Mouse (Mus musculus): ENCODE measurements at regions not wholly inside any gene's neighbourhood (a gene's known extent, or its start where the extent isn't known, plus 50 kb on each side); places are given as distances from the start of the nearest gene placed in this dataset. TPM values are rescaled to one million over a fixed set of nuclear protein-coding genes. Genes with fewer than 3 reads are reported as not detected.

GRCm38 (mm10) chr4:87329136-87329535 lies 98.9 kb upstream of the Slc24a2 start:
- Histone ChIP-seq H3K9ac (ENCODE audit: low read length) (no peak overlapping the region), H3K9me3 (ENCODE audit: control insufficient read depth, low read length) (no peaks in the 10 kb centered on the region), H3K4me2 (ENCODE audit: low read depth, low read length) (no peak overlapping the region), H3K27ac (ENCODE audit: low read length) (no peak overlapping the region), H3K4me3 (ENCODE audit: low read length) (no peak overlapping the region), H3K27me3 (ENCODE audit: control insufficient read depth, insufficient read depth, low read depth, low read length) (no peaks in the 10 kb centered on the region), H3K36me3 (ENCODE audit: control insufficient read depth, insufficient read depth, low read length) (no peaks in the 10 kb centered on the region), H3K4me1 (replicated peaks; ENCODE audit: control insufficient read depth, insufficient read depth, low read length) (no peaks in the 10 kb centered on the region)
- no peak for ATAC-seq (ENCODE audit: low read depth)
- 65% methylated on average over 6 of the region's 6 CpGs for WGBS

GRCm38 (mm10) chr4:87321726-87322349 lies 91.6 kb upstream of the Slc24a2 start:
- 75% methylated on average over 2 of the region's 2 CpGs for WGBS
- no peaks in the 10 kb centered on the region for H3K9me3 ChIP-seq (ENCODE audit: control insufficient read depth, low read length)

GRCm38 (mm10) chr4:87298129-87298528 lies 67.9 kb upstream of the Slc24a2 start:
- no peak overlapping the region for H3K4me2 ChIP-seq (ENCODE audit: low read depth, low read length)
- no peaks in the 10 kb centered on the region for H3K27me3 ChIP-seq (ENCODE audit: control insufficient read depth, insufficient read depth, low read depth, low read length)
- no peak overlapping the region for H3K9ac ChIP-seq (ENCODE audit: low read length)
- H3K4me1 ChIP-seq (replicated peaks; ENCODE audit: control insufficient read depth, insufficient read depth, low read length) = no peaks in the 10 kb centered on the region
- no peak overlapping the region for H3K27ac ChIP-seq (ENCODE audit: low read length)
- H3K36me3 ChIP-seq (ENCODE audit: control insufficient read depth, insufficient read depth, low read length) = no peaks in the 10 kb centered on the region
- H3K9me3 ChIP-seq (ENCODE audit: control insufficient read depth, low read length) = no peaks in the 10 kb centered on the region
- 67% methylated on average over 5 of the region's 5 CpGs for WGBS
- no peak for ATAC-seq (ENCODE audit: low read depth)
- no peak overlapping the region for H3K4me3 ChIP-seq (ENCODE audit: low read length)

More at GRCm38 (mm10) chr4:87321726-87322349, 91.6 kb upstream of the Slc24a2 start:
- no peak overlapping the region for H3K9ac ChIP-seq (ENCODE audit: low read length)
- H3K4me2 ChIP-seq (ENCODE audit: low read depth, low read length) = no peak overlapping the region
- no peaks in the 10 kb centered on the region for H3K36me3 ChIP-seq (ENCODE audit: control insufficient read depth, insufficient read depth, low read length)
- H3K27me3 ChIP-seq (ENCODE audit: control insufficient read depth, insufficient read depth, low read depth, low read length) = no peaks in the 10 kb centered on the region
- H3K4me3 ChIP-seq (ENCODE audit: low read length) = no peak overlapping the region
- ATAC-seq (ENCODE audit: low read depth) = no peak
- H3K4me1 ChIP-seq (replicated peaks; ENCODE audit: control insufficient read depth, insufficient read depth, low read length) = no peaks in the 10 kb centered on the region
- H3K27ac ChIP-seq (ENCODE audit: low read length) = no peak overlapping the region

GRCm38 (mm10) chr4:87294538-87294937 lies 64.3 kb upstream of the Slc24a2 start:
- Histone ChIP-seq H3K27ac (ENCODE audit: low read length) (no peak overlapping the region), H3K27me3 (ENCODE audit: control insufficient read depth, insufficient read depth, low read depth, low read length) (no peaks in the 10 kb centered on the region), H3K36me3 (ENCODE audit: control insufficient read depth, insufficient read depth, low read length) (no peaks in the 10 kb centered on the region), H3K4me2 (ENCODE audit: low read depth, low read length) (no peak overlapping the region), H3K4me3 (ENCODE audit: low read length) (no peak overlapping the region), H3K9ac (ENCODE audit: low read length) (no peak overlapping the region), H3K4me1 (replicated peaks; ENCODE audit: control insufficient read depth, insufficient read depth, low read length) (no peaks in the 10 kb centered on the region), H3K9me3 (ENCODE audit: control insufficient read depth, low read length) (no peaks in the 10 kb centered on the region)
- 0 out of 2 replicates have a peak, but pooled peaks have one; percentile 23 for ATAC-seq (ENCODE audit: low read depth)

Small RNA genes lying in the stretch of these regions (microRNA-seq; reads per million reads assigned to microRNA genes)
- not detected for gene Gm23154
